Mouse (Mus musculus) kidney, adult 2 months (tissue): ENCODE measurements around the gene Stk38l.

ENCODE experiments used
- CTCF ChIP-seq: fragments of 200-500 bp; conservative IDR thresholded peaks from 2 replicates; pipeline ENCODE4 v1.5.1; 2011; ENCODE audit warnings: low read depth, mild to moderate bottlenecking, control low read depth, low read length, moderate library complexity, mixed read lengths; ENCODE audit not compliant: insufficient read depth, insufficient read length
- POLR2A ChIP-seq: fragments of 200-500 bp; IDR thresholded peaks from one replicate; pipeline ENCODE4 v1.6.1; 2011; ENCODE audit warnings: low read depth, low read length, control low read depth

DNA sequence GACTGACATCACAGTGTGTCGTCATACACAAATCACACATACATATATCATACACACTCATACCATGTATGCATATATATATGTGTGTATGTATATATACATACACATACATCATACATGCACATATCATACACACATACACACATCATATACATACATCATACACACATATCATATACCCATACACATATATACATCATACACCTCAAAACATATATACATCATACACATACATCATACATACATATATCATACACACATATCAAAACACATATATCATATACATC, 100.6 kb downstream of the Stk38l start:
- TF ChIP-seq POLR2A, result no peak
- no peak for TF ChIP-seq CTCF
